Mouse (Mus musculus) E14TG2a.4 (cell line): ENCODE data around the gene Olfr1513.

Experiments
- CTCF ChIP-seq: conservative IDR thresholded peaks from 2 replicates; pipeline ENCODE4 v1.5.1; 2014; ENCODE audit warnings: low read length
- NANOG ChIP-seq: IDR thresholded peaks from 2 replicates; pipeline ENCODE4 v1.6.1; 2014; ENCODE audit warnings: borderline replicate concordance, low read length, mixed read lengths
- POU5F1 ChIP-seq: IDR thresholded peaks from 2 replicates; pipeline ENCODE4 v1.6.1; 2014; ENCODE audit warnings: low read length, borderline replicate concordance

DNA sequence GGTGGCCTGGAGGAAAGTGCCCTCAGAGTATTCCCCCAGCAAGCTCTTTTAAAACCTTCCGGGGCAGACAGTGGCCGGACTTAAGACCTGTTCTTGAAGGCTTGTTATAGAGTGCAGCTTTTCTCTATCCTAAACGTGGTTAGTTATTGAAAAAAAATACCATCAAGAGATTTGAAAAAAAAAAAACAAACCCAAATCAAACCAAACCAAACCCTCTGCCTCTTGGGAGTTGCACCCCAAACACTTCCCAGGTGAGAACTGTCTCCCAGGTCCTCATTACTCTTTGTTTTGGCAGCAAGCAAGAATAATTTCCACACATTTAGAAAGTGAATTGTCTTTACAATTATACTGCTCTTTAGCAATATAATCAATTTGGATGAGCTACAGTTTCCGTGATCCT lies 41.1 kb upstream of the Olfr1513 start, which contains the start of gene Olfr1511:
- TF ChIP-seq CTCF (no peak), NANOG (no peak), POU5F1 (no peak)
